Mouse (Mus musculus) thymus, postnatal 36 days (tissue): ENCODE data around the gene Gm29797.

Source experiments
- DNase-seq, 2 experiments: peaks; one replicate each; pipeline ENCODE4 v3.0.0; 2022; ENCODE audit warnings: mixed read lengths in 2 of 2

The Gm29797 gene

GRCm38 (mm10) chr2:181656734-181657133 lies at the start of gene Gm29797:
Gene Gm29797, plus strand, starts transcription at chr2:181657034.
- DNase-seq: no peak

- DNase-seq: no peak
These were observed 37.9 kb upstream of the Gm29797 start for GRCm38 (mm10) chr2:181618761-181619495.

- DNase-seq: no peak
These were observed 33.4 kb upstream of the Gm29797 start for GRCm38 (mm10) chr2:181623401-181623800.

- DNase-seq: no peak
These were observed 28.4 kb upstream of the Gm29797 start for GRCm38 (mm10) chr2:181628471-181628870.

GRCm38 (mm10) chr2:181632624-181633023 lies 24.2 kb upstream of the Gm29797 start:
- no peak for DNase-seq

- no peak for DNase-seq
These were observed 21.0 kb upstream of the Gm29797 start for GRCm38 (mm10) chr2:181635865-181636264.

- peak; percentile 43 to 47 for DNase-seq
These were observed 12.5 kb upstream of the Gm29797 start for GRCm38 (mm10) chr2:181644361-181644760.

- no peak for DNase-seq
These were observed 11.2 kb upstream of the Gm29797 start for GRCm38 (mm10) chr2:181645666-181646065.

GRCm38 (mm10) chr2:181646626-181647472 lies 10.0 kb upstream of the Gm29797 start:
- DNase-seq: no peak

- no peak for DNase-seq
These were observed 7.9 kb upstream of the Gm29797 start for GRCm38 (mm10) chr2:181648926-181649325.

GRCm38 (mm10) chr2:181653065-181653464 lies 3.8 kb upstream of the Gm29797 start:
- DNase-seq: no peak

GRCm38 (mm10) chr2:181653523-181653922 lies 3.3 kb upstream of the Gm29797 start:
- DNase-seq: no peak

GRCm38 (mm10) chr2:181657441-181657840 lies 607 bp downstream of the Gm29797 start:
- no peak for DNase-seq

GRCm38 (mm10) chr2:181658528-181658927 lies 1.7 kb downstream of the Gm29797 start:
- no peak for DNase-seq

GRCm38 (mm10) chr2:181658930-181659555 lies 2.2 kb downstream of the Gm29797 start:
- peak; percentile 58 to 63 for DNase-seq

GRCm38 (mm10) chr2:181659609-181660055 lies 2.8 kb downstream of the Gm29797 start:
- DNase-seq: peak; percentile 71 to 75

GRCm38 (mm10) chr2:181662620-181663297 lies 5.9 kb downstream of the Gm29797 start:
- DNase-seq: no peak

- DNase-seq: no peak
These were observed 6.4 kb downstream of the Gm29797 start for GRCm38 (mm10) chr2:181663298-181663630.

GRCm38 (mm10) chr2:181670285-181670912 lies 13.6 kb downstream of the Gm29797 start:
- DNase-seq: no peak

- DNase-seq: no peak
These were observed 14.1 kb downstream of the Gm29797 start for GRCm38 (mm10) chr2:181670913-181671311.

- no peak for DNase-seq
These were observed 14.5 kb downstream of the Gm29797 start, which contains the start of gene Sox18 for GRCm38 (mm10) chr2:181671326-181671725. Gene Sox18, minus strand, starts transcription at chr2:181671640.

- no peak for DNase-seq
These were observed 15.2 kb downstream of the Gm29797 start for GRCm38 (mm10) chr2:181671984-181672383.
